Mouse (Mus musculus) cerebellum, adult 2 months (tissue): Measurements from ENCODE around the gene Cbx2. TPM values are rescaled to one million over a fixed set of nuclear protein-coding genes. Genes with fewer than 3 reads are reported as not detected.

Experiments
- DNase-seq, 2 experiments: peaks; one replicate each; pipeline ENCODE4 v3.0.0; 2021
- H3K27ac ChIP-seq: fragments of 200-500 bp; 2 replicates; pipeline ENCODE4 v1.5.1; 2012; ENCODE audit warnings: low read length, control low read depth, inconsistent platforms; ENCODE audit not compliant: insufficient read depth
- H3K27me3 ChIP-seq: fragments of 200-500 bp; 2 replicates; pipeline ENCODE4 v1.6.1; 2012; ENCODE audit warnings: inconsistent platforms, mild to moderate bottlenecking, low read length, moderate library complexity; ENCODE audit not compliant: control insufficient read depth, insufficient read depth
- H3K4me1 ChIP-seq: fragments of 200-500 bp; 2 replicates; pipeline ENCODE4 v1.6.1; 2011; ENCODE audit warnings: low read length; ENCODE audit not compliant: control insufficient read depth, insufficient read depth
- H3K4me3 ChIP-seq: fragments of 200-500 bp; replicated peaks from 2 replicates; pipeline ENCODE3; 2011; ENCODE audit warnings: mild to moderate bottlenecking, low read depth, low read length, control low read depth; ENCODE audit not compliant: insufficient read depth
- CTCF ChIP-seq: fragments of 200-500 bp; IDR thresholded peaks from 2 replicates; pipeline ENCODE4 v1.5.1; 2011; ENCODE audit warnings: low read depth, mild to moderate bottlenecking, control low read depth, low read length, moderate library complexity, borderline replicate concordance; ENCODE audit not compliant: insufficient read depth
- POLR2A ChIP-seq: fragments of 200-500 bp; IDR thresholded peaks from 2 replicates; pipeline ENCODE4 v1.6.1; 2011; ENCODE audit warnings: low read length, control low read depth, borderline replicate concordance; ENCODE audit not compliant: insufficient read depth
- WGBS: fragments of 180-500 bp; shearing (Covaris S2); methylation state at CpG from one replicate; pipeline ENCODE4 v1.1.7; 2018; 5-methylcytosine and 5-hydroxymethylcytosine counted together
- polyA plus RNA-seq: library from polyadenylated mRNA; depleted of rRNA; stranded (reverse); fragments of >200 nt; gene quantifications from 2 replicates; pipeline ENCODE4 v1.2.3, GENCODE M21; 2012

Cbx2 gene
- polyA plus RNA-seq, 1 experiment: 4.1 TPM

- no peak for DNase-seq
- Histone ChIP-seq H3K4me1 (peaks cover 11% of the 10 kb centered on the region), H3K4me3 (no peak overlapping the region), H3K27ac (no peak overlapping the region), H3K27me3 (no peaks in the 10 kb centered on the region; the same call in 1 of the 2 replicates)
- WGBS: 52% methylated on average over 15 of the region's 15 CpGs
- no peak for TF ChIP-seq CTCF
- no peak for TF ChIP-seq POLR2A
These were observed 13.7 kb downstream of the Cbx2 start for GRCm38 (mm10) chr11:119036447-119036846.

- H3K4me1 ChIP-seq: peaks cover 15% of the 10 kb centered on the region
These were observed 14.4 kb downstream of the Cbx2 start for GRCm38 (mm10) chr11:119036934-119037779.

GRCm38 (mm10) chr11:119037780-119038401 lies 15.1 kb downstream of the Cbx2 start:
- Histone ChIP-seq H3K27me3 (peaks cover 8% of the 10 kb centered on the region; the same call in 1 of the 2 replicates), H3K4me1 (peaks cover 15% of the 10 kb centered on the region), H3K27ac (no peak overlapping the region), H3K4me3 (no peak overlapping the region)
- no peak for TF ChIP-seq CTCF
- TF ChIP-seq POLR2A: no peak
- DNase-seq: no peak
- 49% methylated on average over 18 of the region's 18 CpGs for WGBS

More at GRCm38 (mm10) chr11:119036934-119037779, 14.4 kb downstream of the Cbx2 start:
- peak; percentile 55 to 61 for DNase-seq
- peak overlapping the region; percentile 9 for H3K4me3 ChIP-seq
- H3K27ac ChIP-seq: no peak overlapping the region
- WGBS: 12% methylated on average over 57 of the region's 57 CpGs
- TF ChIP-seq CTCF (no peak), POLR2A (no peak)
- peaks cover 4% of the 10 kb centered on the region; the same call in 1 of the 2 replicates for H3K27me3 ChIP-seq

- peak; percentile 11 to 48 for DNase-seq
- Histone ChIP-seq H3K27me3 (peaks cover 9% of the 10 kb centered on the region; the same call in 1 of the 2 replicates), H3K4me3 (no peak overlapping the region), H3K4me1 (peaks cover 15% of the 10 kb centered on the region), H3K27ac (no peak overlapping the region)
- no peak for TF ChIP-seq CTCF
- no peak for TF ChIP-seq POLR2A
- 56% methylated on average over 22 of the region's 22 CpGs for WGBS
These were observed 16.2 kb downstream of the Cbx2 start for GRCm38 (mm10) chr11:119038744-119039484.

- no peak for TF ChIP-seq POLR2A
- TF ChIP-seq CTCF: no peak
- Histone ChIP-seq H3K4me1 (peaks cover 15% of the 10 kb centered on the region), H3K27ac (peak overlapping the region; percentile 95), H3K4me3 (peak overlapping the region; percentile 96), H3K27me3 (peaks cover 9% of the 10 kb centered on the region; the same call in 1 of the 2 replicates)
- DNase-seq: no peak
- WGBS: 15% methylated on average over 21 of the region's 21 CpGs
These were observed 17.2 kb downstream of the Cbx2 start for GRCm38 (mm10) chr11:119039732-119040512.

GRCm38 (mm10) chr11:119040600-119041324 lies 18.0 kb downstream of the Cbx2 start, which contains the start of gene Cbx8:
Gene Cbx8 (minus strand): TSS chr11:119040969.
- under 1% methylated on average over 63 of the region's 63 CpGs for WGBS
- peak; percentile 100 for DNase-seq
- Histone ChIP-seq H3K4me1 (peaks cover 15% of the 10 kb centered on the region), H3K4me3 (peak within 1 kb of the TSS; percentile 96), H3K27ac (peak within 1 kb of the TSS; percentile 95), H3K27me3 (peaks cover 9% of the 10 kb centered on the region; the same call in 1 of the 2 replicates)
- TF ChIP-seq CTCF: no peak
- TF ChIP-seq POLR2A: peak; percentile 82
